Mouse (Mus musculus): ENCODE measurements at regions not wholly inside any gene's neighbourhood (a gene's known extent, or its start where the extent isn't known, plus 50 kb on each side); places are given as distances from the start of the nearest gene placed in this dataset.

- WGBS, result 65% methylated on average over 2 of the region's 2 CpGs
- H3K4me1 ChIP-seq (ENCODE audit: control insufficient read depth, insufficient read depth, low read length), result no peaks in the 10 kb centered on the region
- DNase-seq, result no peak
- TF ChIP-seq POLR2A (IDR thresholded peaks at IDR 0.05; ENCODE audit: borderline replicate concordance, extremely low read depth, low read depth, low read length) (no peak), CTCF (IDR thresholded peaks at IDR 0.05; ENCODE audit: insufficient read depth, low read length) (no peak)
- no peak overlapping the region for H3K4me3 ChIP-seq (replicated peaks; ENCODE audit: extremely low read depth, low read depth, low read length)
Measured at GRCm38 (mm10) chr1:57673415-57673814, 100.5 kb upstream of the Spats2l start.

- DNase-seq, result no peak
- WGBS, result 75% methylated on average over 7 of the region's 7 CpGs
- TF ChIP-seq POLR2A (IDR thresholded peaks at IDR 0.05; ENCODE audit: borderline replicate concordance, extremely low read depth, low read depth, low read length) (no peak), CTCF (IDR thresholded peaks at IDR 0.05; ENCODE audit: insufficient read depth, low read length) (no peak)
- no peak overlapping the region for H3K4me3 ChIP-seq (replicated peaks; ENCODE audit: extremely low read depth, low read depth, low read length)
- no peaks in the 10 kb centered on the region for H3K4me1 ChIP-seq (ENCODE audit: control insufficient read depth, insufficient read depth, low read length)
Measured at GRCm38 (mm10) chr1:57673957-57674699, 99.8 kb upstream of the Spats2l start.

DNA sequence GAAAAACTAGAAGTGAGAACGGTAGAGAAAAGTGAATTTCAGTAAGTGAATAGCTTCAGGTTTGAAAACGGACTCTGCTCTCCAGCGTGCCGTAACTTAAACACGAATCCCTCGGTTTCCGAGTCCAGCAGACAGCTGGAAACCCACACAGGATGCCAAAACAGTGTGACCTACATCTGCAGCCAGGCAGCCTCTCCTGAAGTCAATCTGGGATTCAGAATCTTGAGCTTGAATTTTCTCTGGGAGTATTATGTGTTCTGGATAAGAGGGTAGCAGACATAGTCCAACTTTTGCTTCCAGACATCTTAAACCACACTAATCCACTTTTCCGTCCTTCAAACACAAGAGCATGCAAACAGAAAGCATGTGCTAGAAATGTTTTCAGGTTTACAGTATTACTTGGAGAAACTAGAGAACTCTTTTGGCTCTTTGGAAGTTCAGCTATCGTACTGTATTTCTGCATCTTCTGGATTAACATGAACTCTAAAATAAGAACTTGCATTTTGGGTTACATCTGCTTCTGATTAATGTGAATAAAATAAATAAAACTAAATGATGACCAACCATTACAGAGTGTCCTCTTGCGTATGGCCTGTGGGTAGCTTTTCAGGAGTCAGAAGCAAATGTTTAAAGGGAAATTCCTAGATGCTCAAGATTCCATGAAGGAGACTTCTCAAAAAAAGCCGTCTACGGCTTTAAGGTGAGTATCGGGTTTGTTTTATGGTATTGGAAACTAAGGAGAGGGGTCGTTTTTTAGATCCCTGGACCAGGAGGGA, 89.4 kb upstream of the Spats2l start:
- TF ChIP-seq POLR2A (IDR thresholded peaks at IDR 0.05; ENCODE audit: borderline replicate concordance, extremely low read depth, low read depth, low read length), result no peak
- no peak for TF ChIP-seq CTCF (IDR thresholded peaks at IDR 0.05; ENCODE audit: insufficient read depth, low read length)
- DNase-seq, result no peak
- no peak overlapping the region for H3K4me3 ChIP-seq (replicated peaks; ENCODE audit: extremely low read depth, low read depth, low read length)
- WGBS, result 64% methylated on average over 14 of the region's 14 CpGs
- no peaks in the 10 kb centered on the region for H3K4me1 ChIP-seq (ENCODE audit: control insufficient read depth, insufficient read depth, low read length)

GRCm38 (mm10) chr1:57689253-57689652, 84.7 kb upstream of the Spats2l start:
- no peak for DNase-seq
- Histone ChIP-seq H3K4me1 (ENCODE audit: control insufficient read depth, insufficient read depth, low read length) (no peaks in the 10 kb centered on the region), H3K4me3 (replicated peaks; ENCODE audit: extremely low read depth, low read depth, low read length) (no peak overlapping the region)
- no peak for TF ChIP-seq CTCF (IDR thresholded peaks at IDR 0.05; ENCODE audit: insufficient read depth, low read length)
- no peak for TF ChIP-seq POLR2A (IDR thresholded peaks at IDR 0.05; ENCODE audit: borderline replicate concordance, extremely low read depth, low read depth, low read length)

DNA sequence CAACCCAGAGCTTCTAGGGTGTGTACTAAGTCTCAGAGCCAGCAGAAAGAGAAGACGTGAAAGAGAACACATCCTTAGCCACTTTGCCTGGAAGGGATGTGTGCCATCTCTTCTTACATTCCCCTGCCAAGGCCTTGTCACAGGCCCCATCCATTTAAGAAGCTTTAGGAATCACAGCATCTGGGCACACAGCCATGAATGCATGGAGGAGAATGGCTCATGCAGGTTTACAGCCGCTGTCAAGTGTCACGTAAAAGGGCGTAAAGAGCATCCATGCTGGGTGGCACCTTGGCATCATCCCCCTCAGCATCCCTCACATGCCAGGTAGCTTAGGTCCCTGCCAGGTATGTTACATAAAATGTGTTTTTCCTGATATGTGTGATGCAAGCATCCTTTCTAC, 66.1 kb upstream of the Spats2l start:
- 74% methylated on average over 4 of the region's 4 CpGs for WGBS
- no peak for DNase-seq
- TF ChIP-seq POLR2A (IDR thresholded peaks at IDR 0.05; ENCODE audit: borderline replicate concordance, extremely low read depth, low read depth, low read length), result no peak
- TF ChIP-seq CTCF (IDR thresholded peaks at IDR 0.05; ENCODE audit: insufficient read depth, low read length), result no peak
- Histone ChIP-seq H3K4me3 (replicated peaks; ENCODE audit: extremely low read depth, low read depth, low read length) (no peak overlapping the region), H3K4me1 (ENCODE audit: control insufficient read depth, insufficient read depth, low read length) (no peaks in the 10 kb centered on the region)

- WGBS, result 35% methylated on average over 5 of the region's 5 CpGs
- Histone ChIP-seq H3K4me1 (ENCODE audit: control insufficient read depth, insufficient read depth, low read length) (no peaks in the 10 kb centered on the region; the same call in 1 of the 2 replicates), H3K4me3 (replicated peaks; ENCODE audit: extremely low read depth, low read depth, low read length) (no peak overlapping the region)
- DNase-seq, result no peak
- TF ChIP-seq CTCF (IDR thresholded peaks at IDR 0.05; ENCODE audit: insufficient read depth, low read length) (no peak), POLR2A (IDR thresholded peaks at IDR 0.05; ENCODE audit: borderline replicate concordance, extremely low read depth, low read depth, low read length) (no peak)
Measured at GRCm38 (mm10) chr1:57712916-57713503, 61.0 kb upstream of the Spats2l start.

GRCm38 (mm10) chr1:57717139-57717800, 56.7 kb upstream of the Spats2l start:
- H3K4me3 ChIP-seq (replicated peaks; ENCODE audit: extremely low read depth, low read depth, low read length), result no peak overlapping the region
- WGBS, result 26% methylated on average over 5 of the region's 5 CpGs
- DNase-seq, result no peak
- no peaks in the 10 kb centered on the region; the same call in 1 of the 2 replicates for H3K4me1 ChIP-seq (ENCODE audit: control insufficient read depth, insufficient read depth, low read length)
- TF ChIP-seq POLR2A (IDR thresholded peaks at IDR 0.05; ENCODE audit: borderline replicate concordance, extremely low read depth, low read depth, low read length) (no peak), CTCF (IDR thresholded peaks at IDR 0.05; ENCODE audit: insufficient read depth, low read length) (no peak)

DNA sequence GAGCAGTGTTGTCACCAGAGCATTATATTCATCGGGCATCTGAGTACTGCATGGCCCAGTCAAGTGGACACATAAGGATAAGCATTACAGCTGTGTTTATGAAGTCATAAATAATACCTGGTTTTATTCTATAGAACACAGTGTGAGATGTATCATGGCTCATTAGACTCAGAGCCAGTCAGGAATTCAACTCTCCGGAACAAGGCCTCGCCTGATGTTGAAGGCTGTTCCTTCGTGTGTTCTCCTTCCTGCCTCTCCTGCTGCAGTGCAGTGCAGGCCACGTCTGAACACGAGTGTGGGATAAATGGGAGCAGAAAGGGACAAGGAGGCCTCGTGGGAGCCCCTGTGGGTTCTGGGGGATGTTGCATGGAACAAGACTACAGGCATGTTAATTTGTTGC, 55.6 kb upstream of the Spats2l start:
- DNase-seq, result no peak
- 76% methylated on average over 7 of the region's 7 CpGs for WGBS
- H3K4me3 ChIP-seq (replicated peaks; ENCODE audit: extremely low read depth, low read depth, low read length), result no peak overlapping the region
- no peak for TF ChIP-seq POLR2A (IDR thresholded peaks at IDR 0.05; ENCODE audit: borderline replicate concordance, extremely low read depth, low read depth, low read length)
- TF ChIP-seq CTCF (IDR thresholded peaks at IDR 0.05; ENCODE audit: insufficient read depth, low read length), result no peak
- no peaks in the 10 kb centered on the region; the same call in 1 of the 2 replicates for H3K4me1 ChIP-seq (ENCODE audit: control insufficient read depth, insufficient read depth, low read length)
